Mouse (Mus musculus) E14TG2a.4 (cell line): ENCODE results near the gene Immp2l.
"Not testable (repeated sequence)": the region's sequence is repeated elsewhere in the genome, so short reads cannot be mapped to it uniquely, and the experiment has no call there.

Source experiments
- H3K27me3 ChIP-seq: 2 replicates; pipeline ENCODE4 v1.6.1; 2014; ENCODE audit warnings: low read length, control low read depth; ENCODE audit not compliant: insufficient read depth
- H3K36me3 ChIP-seq: 2 replicates; pipeline ENCODE4 v1.6.1; 2014; ENCODE audit warnings: low read length, control low read depth; ENCODE audit not compliant: insufficient read depth
- H3K4me1 ChIP-seq: replicated peaks from 2 replicates; pipeline ENCODE4 v1.6.1; 2014; ENCODE audit warnings: low read depth, low read length, control low read depth
- H3K4me3 ChIP-seq: replicated peaks from 2 replicates; pipeline ENCODE4 v1.5.1; 2014; ENCODE audit warnings: mild to moderate bottlenecking, low read length
- H3K9me3 ChIP-seq: 2 replicates; pipeline ENCODE4 v1.6.1; 2014; ENCODE audit warnings: low read length, control low read depth
- CTCF ChIP-seq: conservative IDR thresholded peaks from 2 replicates; pipeline ENCODE4 v1.5.1; 2014; ENCODE audit warnings: low read length
- NANOG ChIP-seq: IDR thresholded peaks from 2 replicates; pipeline ENCODE4 v1.6.1; 2014; ENCODE audit warnings: borderline replicate concordance, low read length, mixed read lengths
- POU5F1 ChIP-seq: IDR thresholded peaks from 2 replicates; pipeline ENCODE4 v1.6.1; 2014; ENCODE audit warnings: low read length, borderline replicate concordance

Immp2l gene

GRCm38 (mm10) chr12:41842694-41843329 lies 818.9 kb downstream of the Immp2l start:
- TF ChIP-seq POU5F1 (no peak), CTCF (no peak), NANOG (no peak)
- Histone ChIP-seq H3K4me1 (no peaks in the 10 kb centered on the region), H3K4me3 (no peak overlapping the region), H3K36me3 (no peaks in the 10 kb centered on the region), H3K27me3 (no peaks in the 10 kb centered on the region), H3K9me3 (no peaks in the 10 kb centered on the region)

- H3K36me3 ChIP-seq: no peaks in the 10 kb centered on the region
- no peak overlapping the region for H3K4me3 ChIP-seq
- H3K27me3 ChIP-seq: no peaks in the 10 kb centered on the region
- TF ChIP-seq CTCF: no peak
- no peak for TF ChIP-seq POU5F1
- TF ChIP-seq NANOG: no peak
- H3K9me3 ChIP-seq: no peaks in the 10 kb centered on the region
- H3K4me1 ChIP-seq: no peaks in the 10 kb centered on the region
Measured at GRCm38 (mm10) chr12:41851896-41852470, 828.1 kb downstream of the Immp2l start.

- H3K27me3 ChIP-seq, H3K9me3 ChIP-seq, H3K4me3 ChIP-seq, H3K4me1 ChIP-seq, H3K36me3 ChIP-seq: not testable (repeated sequence)
- peak; percentile 63; the same call in 1 of the 2 replicates for TF ChIP-seq NANOG
Measured at GRCm38 (mm10) chr12:41859652-41860051, 835.8 kb downstream of the Immp2l start.

DNA sequence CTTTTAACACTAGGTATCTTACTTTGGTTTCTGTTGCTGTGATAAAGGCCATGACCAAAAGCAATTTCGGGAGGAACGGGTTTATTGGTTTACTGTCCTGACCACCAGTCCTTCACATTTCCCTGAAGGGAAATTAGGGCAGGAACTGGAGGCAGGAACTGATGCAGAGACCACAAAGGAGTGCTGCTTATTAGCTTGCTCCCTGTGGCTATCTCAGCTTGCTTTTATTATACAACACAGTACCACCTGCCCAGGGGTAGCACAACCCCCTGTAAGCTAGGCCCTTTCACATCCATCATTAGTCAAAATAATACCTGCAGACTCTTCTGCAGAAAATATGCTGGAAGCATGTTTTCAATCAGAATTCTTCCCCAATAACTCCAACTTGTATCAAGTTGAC lies 844.4 kb downstream of the Immp2l start:
- Histone ChIP-seq H3K4me1 (no peaks in the 10 kb centered on the region), H3K4me3 (no peak overlapping the region)

DNA sequence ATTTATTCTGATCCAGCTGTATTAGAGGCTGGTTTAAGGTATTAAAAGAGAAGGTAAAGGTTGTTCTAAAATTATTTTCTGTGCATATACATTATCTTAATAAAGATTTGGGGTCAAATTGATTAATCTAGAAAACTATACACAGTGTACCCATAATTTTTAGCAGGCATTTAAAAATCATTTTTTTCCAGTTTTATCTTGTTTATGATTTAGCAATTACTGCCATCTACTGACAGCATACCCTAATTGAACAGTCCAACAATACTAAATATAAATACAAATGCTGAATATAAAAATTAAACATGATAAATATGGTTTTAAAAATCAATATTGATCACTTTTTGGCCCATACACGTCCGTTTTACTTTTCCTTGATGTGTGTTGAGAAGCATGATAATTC lies 850.1 kb downstream of the Immp2l start:
- no peak for TF ChIP-seq CTCF
- TF ChIP-seq POU5F1: no peak
- TF ChIP-seq NANOG: no peak
- H3K4me1 ChIP-seq: no peaks in the 10 kb centered on the region
- no peaks in the 10 kb centered on the region for H3K27me3 ChIP-seq
- H3K36me3 ChIP-seq: no peaks in the 10 kb centered on the region
- no peak overlapping the region for H3K4me3 ChIP-seq
- no peaks in the 10 kb centered on the region for H3K9me3 ChIP-seq

More for the DNA sequence above, 844.4 kb downstream of the Immp2l start:
- H3K9me3 ChIP-seq: no peaks in the 10 kb centered on the region
- H3K27me3 ChIP-seq: no peaks in the 10 kb centered on the region
- TF ChIP-seq POU5F1: no peak
- TF ChIP-seq CTCF: no peak
- TF ChIP-seq NANOG: no peak
- H3K36me3 ChIP-seq: no peaks in the 10 kb centered on the region

DNA sequence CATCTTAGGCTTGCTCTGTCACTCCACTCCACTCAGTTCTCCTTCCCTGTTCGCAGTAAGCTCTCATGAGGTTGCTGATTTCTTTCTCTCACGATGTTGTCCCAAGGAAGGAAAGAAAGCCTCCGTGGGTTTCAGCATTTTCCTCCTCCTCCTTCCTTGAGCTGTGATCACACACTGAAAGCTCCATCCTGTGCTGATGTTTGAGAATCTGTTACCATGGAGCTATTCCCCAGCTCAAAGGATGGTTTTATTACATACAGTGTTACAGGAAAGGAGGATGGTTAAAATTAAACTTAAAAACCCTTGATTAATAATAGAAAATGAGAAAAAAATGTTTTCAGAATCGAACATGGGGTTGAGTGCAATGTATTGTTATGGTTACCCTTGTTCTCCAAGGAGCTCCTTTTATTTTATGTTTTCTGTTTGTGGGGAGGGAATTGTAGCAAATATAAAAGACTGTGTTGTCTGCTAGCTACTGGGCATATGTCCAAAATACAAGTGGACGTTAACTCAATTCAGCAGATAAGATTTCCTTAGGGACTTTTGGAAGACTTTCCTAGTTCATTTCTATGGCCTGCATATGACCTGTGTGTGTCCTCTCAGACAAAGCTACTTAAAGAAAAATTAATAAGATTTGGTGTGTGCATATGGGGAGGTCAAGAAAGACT lies 853.5 kb downstream of the Immp2l start:
- TF ChIP-seq POU5F1 (no peak), NANOG (no peak), CTCF (no peak)
- no peaks in the 10 kb centered on the region for H3K9me3 ChIP-seq

DNA sequence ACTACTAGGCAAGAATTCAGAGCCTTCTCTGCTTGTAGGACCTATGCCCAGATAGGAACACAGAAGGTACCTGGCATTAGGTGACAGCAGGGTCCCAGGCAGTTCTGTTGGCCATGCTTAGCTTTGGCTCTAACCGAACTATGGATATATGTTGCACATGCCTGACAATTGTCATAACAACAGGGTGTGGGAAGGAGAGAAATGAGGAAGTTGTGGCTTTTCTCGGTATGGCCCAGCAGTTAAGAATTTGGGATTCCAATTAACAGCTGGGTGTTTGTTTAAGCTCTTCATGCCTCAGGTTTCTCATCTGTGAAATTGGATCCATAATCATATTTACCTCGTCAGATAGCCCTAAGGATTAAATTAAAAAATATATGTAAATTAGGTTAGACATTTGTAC lies 854.6 kb downstream of the Immp2l start:
- H3K4me3 ChIP-seq: no peak overlapping the region
- TF ChIP-seq POU5F1 (no peak), NANOG (no peak)
- no peaks in the 10 kb centered on the region for H3K9me3 ChIP-seq
- no peaks in the 10 kb centered on the region for H3K4me1 ChIP-seq
- H3K27me3 ChIP-seq: no peaks in the 10 kb centered on the region
- H3K36me3 ChIP-seq: no peaks in the 10 kb centered on the region

More for the DNA sequence above, 853.5 kb downstream of the Immp2l start:
- Histone ChIP-seq H3K4me3 (no peak overlapping the region), H3K4me1 (no peaks in the 10 kb centered on the region), H3K36me3 (no peaks in the 10 kb centered on the region), H3K27me3 (no peaks in the 10 kb centered on the region)

DNA sequence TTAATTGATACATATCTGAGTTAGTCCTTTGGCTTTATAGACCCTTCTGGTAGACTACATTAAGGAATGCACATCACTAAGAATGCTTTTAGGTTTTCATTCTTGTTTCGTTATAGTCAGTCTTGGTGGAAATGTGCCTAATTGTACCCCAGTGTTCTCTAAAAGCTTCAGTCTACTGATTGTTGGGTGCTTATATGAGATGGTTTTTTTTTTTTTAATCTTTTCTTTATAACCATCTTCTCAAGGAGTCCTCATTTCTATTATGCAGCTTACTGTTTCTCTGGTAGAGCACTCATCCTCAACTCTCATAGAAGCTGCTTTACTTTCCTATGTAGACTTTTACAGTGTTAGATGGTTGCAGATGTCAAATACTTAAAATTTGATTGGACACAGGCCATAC lies 855.1 kb downstream of the Immp2l start:
- Histone ChIP-seq H3K4me1 (no peaks in the 10 kb centered on the region), H3K27me3 (no peaks in the 10 kb centered on the region), H3K4me3 (no peak overlapping the region), H3K9me3 (no peaks in the 10 kb centered on the region), H3K36me3 (no peaks in the 10 kb centered on the region)
- TF ChIP-seq CTCF (no peak), POU5F1 (no peak), NANOG (no peak)
